Mouse (Mus musculus): Measurements from ENCODE around the gene Mrps12. TPM values are rescaled to one million over a fixed set of nuclear protein-coding genes. Genes with fewer than 3 reads are reported as not detected.

Gene Mrps12
- polyA plus RNA-seq, 1 experiment from 2014 or later: 143 TPM

- H3K27me3 ChIP-seq (ENCODE audit: insufficient read depth, low read length): no peaks in the 10 kb centered on the region
- DNase-seq (ENCODE audit: low spot score): peak; percentile 33
- no peak overlapping the region for H3K4me3 ChIP-seq (replicated peaks; ENCODE audit: low read depth, low read length)
- WGBS: 44% methylated on average over 10 of the region's 10 CpGs
- H3K27ac ChIP-seq: no peak overlapping the region
- H3K9ac ChIP-seq (ENCODE audit: low read depth, low read length): no peak overlapping the region
- H3K4me2 ChIP-seq (ENCODE audit: low read length): no peak overlapping the region
- peak; percentile 52 for TF ChIP-seq CTCF (IDR thresholded peaks at IDR 0.05; ENCODE audit: low read depth)
- 0 out of 2 replicates have a peak, but pooled peaks cover under 1% of the 10 kb centered on the region for H3K4me1 ChIP-seq (replicated peaks; ENCODE audit: insufficient read depth, low read length)
- H3K9me3 ChIP-seq (replicated peaks; ENCODE audit: low read length): no peaks in the 10 kb centered on the region
- ATAC-seq (replicated peaks; ENCODE audit: low FRiP score, low read depth): 0 out of 2 replicates have a peak, but pooled peaks have one; percentile 22
- no peaks in the 10 kb centered on the region for H3K36me3 ChIP-seq (ENCODE audit: insufficient read depth, low read length)
Measured at GRCm38 (mm10) chr7:28727649-28728340, 13.8 kb downstream of the Mrps12 start.

GRCm38 (mm10) chr7:28726600-28726999, 15.0 kb downstream of the Mrps12 start:
- Histone ChIP-seq H3K27me3 (ENCODE audit: insufficient read depth, low read length) (no peaks in the 10 kb centered on the region), H3K36me3 (ENCODE audit: insufficient read depth, low read length) (no peaks in the 10 kb centered on the region), H3K4me2 (ENCODE audit: low read length) (no peak overlapping the region), H3K9me3 (replicated peaks; ENCODE audit: low read length) (no peaks in the 10 kb centered on the region), H3K27ac (no peak overlapping the region), H3K9ac (ENCODE audit: low read depth, low read length) (no peak overlapping the region), H3K4me1 (replicated peaks; ENCODE audit: insufficient read depth, low read length) (no peaks in the 10 kb centered on the region), H3K4me3 (replicated peaks; ENCODE audit: low read depth, low read length) (no peak overlapping the region)
- ATAC-seq (replicated peaks; ENCODE audit: low FRiP score, low read depth): 0 out of 2 replicates have a peak, but pooled peaks have one; percentile 59
- peak; percentile 80 for DNase-seq (ENCODE audit: low spot score)
- peak; percentile 86 for TF ChIP-seq CTCF (IDR thresholded peaks at IDR 0.05; ENCODE audit: low read depth)
- WGBS: 6% methylated on average over 14 of the region's 14 CpGs

- no peak for ATAC-seq (replicated peaks; ENCODE audit: low FRiP score, low read depth)
- 96% methylated on average over 2 of the region's 2 CpGs for WGBS
Measured at GRCm38 (mm10) chr7:28724613-28725012, 17.0 kb downstream of the Mrps12 start.

GRCm38 (mm10) chr7:28722079-28722478, 19.5 kb downstream of the Mrps12 start:
- no peaks in the 10 kb centered on the region for H3K4me1 ChIP-seq (replicated peaks; ENCODE audit: insufficient read depth, low read length)
- no peaks in the 10 kb centered on the region for H3K36me3 ChIP-seq (ENCODE audit: insufficient read depth, low read length)
- no peak overlapping the region for H3K4me3 ChIP-seq (replicated peaks; ENCODE audit: low read depth, low read length)
- H3K9ac ChIP-seq (ENCODE audit: low read depth, low read length): no peak overlapping the region
- H3K27ac ChIP-seq: no peak overlapping the region
- TF ChIP-seq CTCF (IDR thresholded peaks at IDR 0.05; ENCODE audit: low read depth): peak; percentile 47
- no peak overlapping the region for H3K4me2 ChIP-seq (ENCODE audit: low read length)
- H3K27me3 ChIP-seq (ENCODE audit: insufficient read depth, low read length): no peaks in the 10 kb centered on the region
- H3K9me3 ChIP-seq (replicated peaks; ENCODE audit: low read length): no peaks in the 10 kb centered on the region
- no peak for DNase-seq (ENCODE audit: low spot score)
- 93% methylated on average over 7 of the region's 7 CpGs for WGBS
- no peak for ATAC-seq (replicated peaks; ENCODE audit: low FRiP score, low read depth)

More at GRCm38 (mm10) chr7:28724613-28725012, 17.0 kb downstream of the Mrps12 start:
- DNase-seq (ENCODE audit: low spot score): no peak
- H3K4me1 ChIP-seq (replicated peaks; ENCODE audit: insufficient read depth, low read length): no peaks in the 10 kb centered on the region
- H3K9me3 ChIP-seq (replicated peaks; ENCODE audit: low read length): no peaks in the 10 kb centered on the region
- no peaks in the 10 kb centered on the region for H3K36me3 ChIP-seq (ENCODE audit: insufficient read depth, low read length)
- H3K27me3 ChIP-seq (ENCODE audit: insufficient read depth, low read length): no peaks in the 10 kb centered on the region
- no peak overlapping the region for H3K27ac ChIP-seq
- no peak overlapping the region for H3K9ac ChIP-seq (ENCODE audit: low read depth, low read length)
- TF ChIP-seq CTCF (IDR thresholded peaks at IDR 0.05; ENCODE audit: low read depth): no peak
- no peak overlapping the region for H3K4me2 ChIP-seq (ENCODE audit: low read length)
- no peak overlapping the region for H3K4me3 ChIP-seq (replicated peaks; ENCODE audit: low read depth, low read length)

- H3K9ac ChIP-seq (ENCODE audit: low read depth, low read length): no peak overlapping the region
- no peak overlapping the region for H3K4me3 ChIP-seq (replicated peaks; ENCODE audit: low read depth, low read length)
- TF ChIP-seq CTCF (IDR thresholded peaks at IDR 0.05; ENCODE audit: low read depth): no peak
- 0 out of 2 replicates have a peak, but pooled peaks cover 5% of the 10 kb centered on the region for H3K4me1 ChIP-seq (replicated peaks; ENCODE audit: insufficient read depth, low read length)
- 72% methylated on average over 3 of the region's 3 CpGs for WGBS
- DNase-seq (ENCODE audit: low spot score): no peak
- no peak overlapping the region for H3K4me2 ChIP-seq (ENCODE audit: low read length)
- H3K27me3 ChIP-seq (ENCODE audit: insufficient read depth, low read length): no peaks in the 10 kb centered on the region
- H3K27ac ChIP-seq: no peak overlapping the region
- no peaks in the 10 kb centered on the region for H3K9me3 ChIP-seq (replicated peaks; ENCODE audit: low read length)
- ATAC-seq (replicated peaks; ENCODE audit: low FRiP score, low read depth): no peak
- H3K36me3 ChIP-seq (ENCODE audit: insufficient read depth, low read length): no peaks in the 10 kb centered on the region
Measured at GRCm38 (mm10) chr7:28720753-28721537, 20.7 kb downstream of the Mrps12 start.

GRCm38 (mm10) chr7:28719650-28720049, 22.0 kb downstream of the Mrps12 start:
- no peaks in the 10 kb centered on the region for H3K9me3 ChIP-seq (replicated peaks; ENCODE audit: low read length)
- H3K27ac ChIP-seq: no peak overlapping the region
- 81% methylated on average over 2 of the region's 2 CpGs for WGBS
- no peaks in the 10 kb centered on the region for H3K27me3 ChIP-seq (ENCODE audit: insufficient read depth, low read length)
- H3K9ac ChIP-seq (ENCODE audit: low read depth, low read length): no peak overlapping the region
- H3K4me3 ChIP-seq (replicated peaks; ENCODE audit: low read depth, low read length): no peak overlapping the region
- no peak overlapping the region for H3K4me2 ChIP-seq (ENCODE audit: low read length)
- DNase-seq (ENCODE audit: low spot score): no peak
- ATAC-seq (replicated peaks; ENCODE audit: low FRiP score, low read depth): no peak
- no peak for TF ChIP-seq CTCF (IDR thresholded peaks at IDR 0.05; ENCODE audit: low read depth)
- H3K36me3 ChIP-seq (ENCODE audit: insufficient read depth, low read length): no peaks in the 10 kb centered on the region
- H3K4me1 ChIP-seq (replicated peaks; ENCODE audit: insufficient read depth, low read length): 0 out of 2 replicates have a peak, but pooled peaks cover 5% of the 10 kb centered on the region
